Mouse (Mus musculus) neural tube, embryonic 15.5 days (tissue): ENCODE data around the gene Fign. TPM values are rescaled to one million over a fixed set of nuclear protein-coding genes. Genes with fewer than 3 reads are reported as not detected.

Source experiments
- ATAC-seq: fragments of 200-750 bp; cut with Nextera tagmentation; 2 replicates; pipeline ENCODE4 v1.8.0; 2017; ENCODE audit warnings: mild to moderate bottlenecking, moderate TSS enrichment, moderate library complexity; ENCODE audit not compliant: low FRiP score
- H3K27ac ChIP-seq: fragments of 300-500 bp; sonication (generic); replicated peaks from 2 replicates; pipeline ENCODE4 v1.5.1; 2015; ENCODE audit warnings: mild to moderate bottlenecking, inconsistent platforms
- H3K27me3 ChIP-seq: fragments of 300-500 bp; sonication (generic); replicated peaks from 2 replicates; pipeline ENCODE4 v1.6.1; 2015; ENCODE audit warnings: inconsistent platforms
- H3K36me3 ChIP-seq: fragments of 300-500 bp; sonication (generic); 2 replicates; pipeline ENCODE4 v1.6.1; 2015; ENCODE audit warnings: inconsistent platforms
- H3K4me1 ChIP-seq: fragments of 300-500 bp; sonication (generic); 2 replicates; pipeline ENCODE4 v1.6.1; 2015; ENCODE audit warnings: inconsistent platforms
- H3K4me2 ChIP-seq: fragments of 300-500 bp; sonication (generic); 2 replicates; pipeline ENCODE4 v1.6.1; 2015; ENCODE audit warnings: inconsistent platforms, mild to moderate bottlenecking, moderate library complexity
- H3K4me3 ChIP-seq: fragments of 300-500 bp; sonication (generic); replicated peaks from 2 replicates; pipeline ENCODE4 v1.5.1; 2015; ENCODE audit warnings: mild to moderate bottlenecking, inconsistent platforms
- H3K9ac ChIP-seq: fragments of 300-500 bp; sonication (generic); replicated peaks from 2 replicates; pipeline ENCODE4 v1.6.1; 2015; ENCODE audit warnings: mild to moderate bottlenecking, inconsistent platforms
- H3K9me3 ChIP-seq: fragments of 300-500 bp; sonication (generic); replicated peaks from 2 replicates; pipeline ENCODE4 v1.6.1; 2016; ENCODE audit warnings: inconsistent platforms
- WGBS: fragments of 180-500 bp; shearing (Covaris S2); methylation state at CpG from one replicate; pipeline ENCODE4 v1.1.7; 2015; ENCODE audit warnings: mixed read lengths; 5-methylcytosine and 5-hydroxymethylcytosine counted together
- polyA plus RNA-seq: library from polyadenylated mRNA; unstranded; fragments of >200 nt; fragmentation: Nextera tagmentation; extraction: Ambion mirVana; gene quantifications from 2 replicates; pipeline ENCODE4 v1.2.1, GENCODE M21; 2015

The Fign gene
- polyA plus RNA-seq, 1 experiment from 2014 or later = 11.0 TPM

- H3K4me1 ChIP-seq = 0 out of 2 replicates have a peak, but pooled peaks cover 9% of the 10 kb centered on the region
- peak overlapping the region; percentile 7; the same call in 1 of the 2 replicates for H3K9ac ChIP-seq
- no peak overlapping the region for H3K27ac ChIP-seq
- no peaks in the 10 kb centered on the region for H3K27me3 ChIP-seq
- WGBS = 55% methylated on average over 6 of the region's 6 CpGs
- no peaks in the 10 kb centered on the region for H3K36me3 ChIP-seq
- no peak for ATAC-seq
- H3K9me3 ChIP-seq = no peaks in the 10 kb centered on the region
- peak overlapping the region; percentile 2; the same call in 1 of the 2 replicates for H3K4me3 ChIP-seq
- peak overlapping the region; percentile 7 for H3K4me2 ChIP-seq
Measured at GRCm38 (mm10) chr2:64093087-64093486, 4.8 kb downstream of the Fign start.

- H3K9me3 ChIP-seq = no peaks in the 10 kb centered on the region
- 64% methylated on average over 5 of the region's 5 CpGs for WGBS
- no peak overlapping the region for H3K4me3 ChIP-seq
- H3K9ac ChIP-seq = no peak overlapping the region
- H3K4me2 ChIP-seq = no peak overlapping the region
- H3K4me1 ChIP-seq = peaks cover 17% of the 10 kb centered on the region
- ATAC-seq = no peak
- no peak overlapping the region for H3K27ac ChIP-seq
- H3K36me3 ChIP-seq = no peaks in the 10 kb centered on the region
- H3K27me3 ChIP-seq = no peaks in the 10 kb centered on the region
Measured at GRCm38 (mm10) chr2:64083853-64084427, 13.9 kb downstream of the Fign start.

- peaks cover 46% of the 10 kb centered on the region for H3K4me1 ChIP-seq
- no peak overlapping the region for H3K9ac ChIP-seq
- no peak overlapping the region for H3K4me3 ChIP-seq
- 3% methylated on average over 4 of the region's 4 CpGs for WGBS
- no peak for ATAC-seq
- H3K27me3 ChIP-seq = no peaks in the 10 kb centered on the region
- no peaks in the 10 kb centered on the region for H3K9me3 ChIP-seq
- no peaks in the 10 kb centered on the region for H3K36me3 ChIP-seq
- H3K27ac ChIP-seq = no peak overlapping the region
- H3K4me2 ChIP-seq = peak overlapping the region; percentile 13; the same call in 1 of the 2 replicates
Measured at GRCm38 (mm10) chr2:64079765-64080164, 18.1 kb downstream of the Fign start.

GRCm38 (mm10) chr2:64078551-64078950 lies 19.3 kb downstream of the Fign start:
- 73% methylated on average over 3 of the region's 3 CpGs for WGBS
- H3K4me1 ChIP-seq = peaks cover 52% of the 10 kb centered on the region
- H3K4me3 ChIP-seq = no peak overlapping the region
- H3K27me3 ChIP-seq = no peaks in the 10 kb centered on the region
- ATAC-seq = no peak
- no peaks in the 10 kb centered on the region for H3K36me3 ChIP-seq
- no peaks in the 10 kb centered on the region for H3K9me3 ChIP-seq
- no peak overlapping the region for H3K9ac ChIP-seq
- no peak overlapping the region for H3K27ac ChIP-seq
- H3K4me2 ChIP-seq = no peak overlapping the region

GRCm38 (mm10) chr2:64077846-64078245 lies 20.0 kb downstream of the Fign start:
- Histone ChIP-seq H3K4me3 (no peak overlapping the region), H3K27ac (no peak overlapping the region), H3K9me3 (no peaks in the 10 kb centered on the region), H3K27me3 (no peaks in the 10 kb centered on the region), H3K9ac (no peak overlapping the region), H3K4me2 (no peak overlapping the region), H3K36me3 (no peaks in the 10 kb centered on the region), H3K4me1 (peaks cover 52% of the 10 kb centered on the region)
- 56% methylated on average over 2 of the region's 2 CpGs for WGBS
- no peak for ATAC-seq

- Histone ChIP-seq H3K27me3 (no peaks in the 10 kb centered on the region), H3K9ac (peak overlapping the region; percentile 21; the same call in 1 of the 2 replicates), H3K9me3 (no peaks in the 10 kb centered on the region), H3K4me3 (0 out of 2 replicates have a peak overlapping the region, but pooled peaks have one; percentile 30), H3K4me2 (peak overlapping the region; percentile 57), H3K36me3 (no peaks in the 10 kb centered on the region), H3K27ac (no peak overlapping the region; the same call in 1 of the 2 replicates), H3K4me1 (peaks cover 48% of the 10 kb centered on the region)
- 40% methylated on average over 6 of the region's 6 CpGs for WGBS
- ATAC-seq = no peak
Measured at GRCm38 (mm10) chr2:64075873-64076272, 22.0 kb downstream of the Fign start.

- WGBS = 15% methylated on average over 17 of the region's 17 CpGs
- H3K9me3 ChIP-seq = no peaks in the 10 kb centered on the region
- H3K27me3 ChIP-seq = no peaks in the 10 kb centered on the region
- H3K9ac ChIP-seq = peak overlapping the region; percentile 32
- peaks cover 42% of the 10 kb centered on the region for H3K4me1 ChIP-seq
- H3K4me2 ChIP-seq = peak overlapping the region; percentile 57
- no peak overlapping the region for H3K27ac ChIP-seq
- peak; percentile 54; the same call in 1 of the 2 replicates for ATAC-seq
- H3K36me3 ChIP-seq = no peaks in the 10 kb centered on the region
- peak overlapping the region; percentile 30 for H3K4me3 ChIP-seq
Measured at GRCm38 (mm10) chr2:64074602-64075389, 23.0 kb downstream of the Fign start.

- no peak overlapping the region for H3K4me2 ChIP-seq
- no peak overlapping the region for H3K4me3 ChIP-seq
- ATAC-seq = no peak
- no peaks in the 10 kb centered on the region for H3K36me3 ChIP-seq
- H3K27me3 ChIP-seq = no peaks in the 10 kb centered on the region
- peaks cover 29% of the 10 kb centered on the region for H3K4me1 ChIP-seq
- no peak overlapping the region for H3K27ac ChIP-seq
- no peak overlapping the region for H3K9ac ChIP-seq
- no peaks in the 10 kb centered on the region for H3K9me3 ChIP-seq
- 26% methylated on average over 4 of the region's 4 CpGs for WGBS
Measured at GRCm38 (mm10) chr2:64072158-64072557, 25.7 kb downstream of the Fign start.

GRCm38 (mm10) chr2:64069950-64070695 lies 27.7 kb downstream of the Fign start:
- 86% methylated on average over 10 of the region's 10 CpGs for WGBS
- Histone ChIP-seq H3K9me3 (no peaks in the 10 kb centered on the region), H3K9ac (no peak overlapping the region), H3K4me3 (no peak overlapping the region), H3K27me3 (no peaks in the 10 kb centered on the region), H3K36me3 (no peaks in the 10 kb centered on the region), H3K27ac (no peak overlapping the region), H3K4me1 (peaks cover 10% of the 10 kb centered on the region), H3K4me2 (no peak overlapping the region)
- no peak for ATAC-seq

- ATAC-seq = no peak
- no peaks in the 10 kb centered on the region for H3K9me3 ChIP-seq
- no peaks in the 10 kb centered on the region for H3K36me3 ChIP-seq
- 47% methylated on average over 4 of the region's 4 CpGs for WGBS
- no peak overlapping the region for H3K4me3 ChIP-seq
- no peaks in the 10 kb centered on the region for H3K4me1 ChIP-seq
- no peaks in the 10 kb centered on the region for H3K27me3 ChIP-seq
- H3K4me2 ChIP-seq = no peak overlapping the region
- no peak overlapping the region for H3K27ac ChIP-seq
- H3K9ac ChIP-seq = no peak overlapping the region
Measured at GRCm38 (mm10) chr2:64065511-64065910, 32.3 kb downstream of the Fign start.

GRCm38 (mm10) chr2:64059477-64059876 lies 38.4 kb downstream of the Fign start:
- Histone ChIP-seq H3K4me3 (no peak overlapping the region), H3K4me1 (no peaks in the 10 kb centered on the region), H3K9ac (no peak overlapping the region), H3K27me3 (no peaks in the 10 kb centered on the region), H3K27ac (no peak overlapping the region), H3K36me3 (no peaks in the 10 kb centered on the region), H3K4me2 (no peak overlapping the region), H3K9me3 (no peaks in the 10 kb centered on the region)
- 87% methylated on average over 5 of the region's 5 CpGs for WGBS
- ATAC-seq = no peak
